Mouse (Mus musculus): Measurements from ENCODE around the gene Dnajc5.

Dnajc5 gene

DNA sequence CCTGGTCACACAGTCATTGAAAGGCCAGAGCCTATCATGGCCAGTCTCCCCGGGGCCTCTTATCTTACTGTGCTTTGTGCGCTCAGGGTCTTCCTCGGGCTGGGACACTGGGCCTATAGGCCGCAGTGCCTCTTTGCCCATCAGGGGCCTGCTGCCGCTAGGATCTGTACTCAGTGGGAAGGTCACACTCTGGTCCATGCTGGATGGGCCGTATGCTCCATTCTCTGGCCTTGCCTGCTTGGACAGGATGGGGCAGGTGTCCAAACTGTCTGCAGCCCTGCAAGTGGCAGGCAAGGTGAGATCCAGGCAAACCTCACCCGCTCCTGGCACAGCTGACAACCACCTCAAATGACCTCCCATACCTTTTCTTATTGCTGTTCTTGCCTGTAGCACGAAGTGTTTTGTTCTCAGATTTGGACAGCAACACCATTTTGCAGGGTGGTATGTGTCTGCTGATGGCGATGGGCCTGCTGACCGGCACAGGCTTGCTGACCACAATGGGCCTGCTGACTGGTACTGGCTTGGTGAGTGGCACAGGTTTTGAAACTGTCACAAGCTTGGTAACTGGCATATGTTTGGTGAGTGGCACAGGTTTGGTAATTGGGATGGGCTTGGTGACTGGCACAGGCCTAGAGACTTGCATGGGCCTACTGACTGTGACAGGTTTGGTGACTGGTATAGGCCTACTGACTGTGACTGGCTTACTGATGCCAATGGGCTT, 68.9 kb downstream of the Dnajc5 start:
- DNase-seq (ENCODE audit: low spot score in 2 of 2), result peak in 1 of 2 experiments; percentile 4

DNA sequence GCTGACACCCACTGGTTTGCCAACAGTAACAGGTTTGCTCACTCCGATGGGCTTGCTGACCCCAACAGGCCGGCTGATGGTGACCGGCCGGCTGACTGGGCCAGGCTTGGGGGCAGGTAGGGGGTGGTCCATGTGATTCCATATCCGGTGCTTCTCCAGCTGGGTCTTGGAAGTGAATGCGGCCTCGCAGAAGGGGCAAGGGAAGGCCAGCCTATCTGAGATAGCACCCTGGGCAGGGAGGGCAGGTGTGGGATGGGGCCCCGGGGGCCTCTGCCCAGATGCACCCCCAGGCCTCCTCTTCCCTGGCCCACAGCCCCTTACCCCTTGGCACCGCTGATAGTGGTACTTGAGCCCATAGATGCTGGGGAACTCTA, 69.4 kb downstream of the Dnajc5 start:
- peak in 1 of 2 experiments; percentile 10 for DNase-seq (ENCODE audit: low spot score in 2 of 2)

DNA sequence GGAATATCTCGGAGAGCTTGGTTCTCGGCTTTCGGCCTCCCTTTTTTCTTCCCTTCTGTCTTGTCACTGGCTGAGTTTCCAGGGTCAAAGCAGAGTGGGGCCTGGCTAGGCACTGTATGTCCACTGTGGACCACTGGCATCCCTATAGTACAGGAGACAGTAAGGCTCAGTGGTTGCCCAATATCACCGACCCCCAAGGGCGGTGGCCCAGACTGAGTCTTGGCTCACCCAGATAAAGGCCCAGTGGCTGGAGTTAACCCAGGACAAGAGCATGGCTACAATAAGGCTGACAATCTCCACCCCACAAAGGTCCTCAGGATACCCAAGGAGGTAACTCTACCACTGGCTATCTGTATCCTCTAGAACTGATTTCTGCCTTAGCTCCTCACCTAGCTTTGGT, 70.2 kb downstream of the Dnajc5 start:
- no peak for DNase-seq (ENCODE audit: low spot score in 2 of 2)

DNA sequence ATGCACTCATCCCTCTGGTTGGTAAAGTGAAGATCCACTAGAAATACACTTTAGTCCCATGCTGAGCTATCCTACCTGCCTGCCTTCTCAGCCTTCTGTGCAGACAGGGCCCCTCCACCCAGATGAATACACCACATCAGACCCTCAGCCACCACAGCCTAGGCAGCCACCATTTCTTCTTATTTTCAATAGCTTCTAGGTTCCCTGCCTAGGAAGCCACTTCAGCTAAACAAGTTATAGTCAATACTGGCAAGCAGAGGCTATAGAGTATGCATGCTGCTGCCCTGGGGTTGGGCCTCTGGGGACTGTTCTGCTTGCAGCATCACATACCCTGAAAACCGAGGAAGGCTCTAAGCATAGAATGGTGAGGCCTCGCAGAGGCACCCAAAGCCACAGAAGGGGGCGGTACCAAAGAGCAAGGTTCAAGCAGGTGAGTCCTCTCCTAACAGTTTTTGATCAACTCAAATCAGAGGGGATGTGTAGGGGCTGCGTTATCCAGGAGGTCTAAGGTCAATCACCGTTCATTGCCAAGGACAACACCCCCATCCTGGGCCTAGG, 71.3 kb downstream of the Dnajc5 start, which contains the start of gene Prpf6:
Prpf6 (plus strand) TSS at position 341 of the 558 bp plus-strand sequence.
- peak in 1 of 2 experiments; percentile 13 for DNase-seq (ENCODE audit: low spot score in 2 of 2)

DNA sequence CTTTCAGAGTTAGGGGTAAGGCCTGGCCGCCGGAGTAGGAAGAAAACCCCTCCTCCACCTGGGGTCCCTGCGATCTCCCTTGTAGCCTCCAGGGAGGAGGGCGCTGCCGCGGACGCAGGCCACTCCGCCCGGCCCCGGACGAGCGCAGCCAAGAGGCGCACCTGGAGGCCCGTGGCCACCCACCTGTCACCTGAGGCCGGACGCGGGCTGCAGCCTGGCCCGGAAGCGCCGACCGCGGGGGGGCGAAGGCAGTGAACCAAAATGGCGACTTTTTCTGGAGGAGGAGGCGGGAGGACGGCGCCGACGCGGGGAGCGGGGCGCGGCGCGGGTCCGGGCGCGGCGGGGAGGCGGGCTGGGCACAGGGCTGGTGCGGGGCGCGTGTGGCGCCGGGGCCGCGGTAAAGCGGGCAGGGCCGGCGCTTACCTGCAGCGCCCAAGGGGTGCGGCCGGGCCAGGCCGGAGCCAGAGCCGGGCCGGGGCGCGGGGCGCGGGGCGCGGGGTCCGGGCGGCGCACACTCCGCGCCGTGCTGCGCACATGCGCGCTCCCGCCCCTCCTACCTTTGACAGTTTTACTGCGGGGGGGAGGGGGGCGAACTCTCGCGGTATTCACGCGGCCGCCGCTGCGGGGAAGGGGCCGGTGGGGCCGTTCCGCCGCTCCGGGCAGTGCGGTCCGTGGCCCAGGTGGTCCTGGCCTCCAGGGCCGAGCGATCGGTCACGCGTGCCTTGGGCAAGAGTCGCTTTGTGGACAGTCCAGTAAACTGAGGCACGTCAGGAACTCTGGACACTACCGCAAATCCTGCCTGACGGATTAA, 72.2 kb downstream of the Dnajc5 start, which contains the start of gene Zfp512b:
Zfp512b (minus strand) TSS at position 573 of the 811 bp plus-strand sequence.
- peak; percentile 54 to 62 for DNase-seq (ENCODE audit: low spot score in 2 of 2)

DNA sequence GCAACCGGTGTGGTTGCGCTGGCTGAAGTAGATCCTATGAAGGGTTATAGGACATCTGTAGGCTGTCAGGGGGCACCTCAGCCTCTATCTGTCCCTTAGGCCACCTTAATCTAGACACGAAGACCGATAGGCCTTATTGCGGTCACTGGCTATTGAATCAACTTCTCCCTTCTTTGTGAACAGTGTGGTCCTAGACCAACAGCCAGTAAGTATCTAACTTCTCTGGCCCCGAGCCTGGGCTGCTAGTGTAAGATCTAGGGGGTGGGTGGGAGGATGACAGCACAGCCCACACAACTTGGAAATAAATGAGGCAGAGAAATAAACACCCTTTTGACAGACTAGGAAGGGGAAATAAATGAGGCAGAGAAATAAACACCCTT, 72.7 kb downstream of the Dnajc5 start:
- no peak for DNase-seq (ENCODE audit: low spot score in 2 of 2)

DNA sequence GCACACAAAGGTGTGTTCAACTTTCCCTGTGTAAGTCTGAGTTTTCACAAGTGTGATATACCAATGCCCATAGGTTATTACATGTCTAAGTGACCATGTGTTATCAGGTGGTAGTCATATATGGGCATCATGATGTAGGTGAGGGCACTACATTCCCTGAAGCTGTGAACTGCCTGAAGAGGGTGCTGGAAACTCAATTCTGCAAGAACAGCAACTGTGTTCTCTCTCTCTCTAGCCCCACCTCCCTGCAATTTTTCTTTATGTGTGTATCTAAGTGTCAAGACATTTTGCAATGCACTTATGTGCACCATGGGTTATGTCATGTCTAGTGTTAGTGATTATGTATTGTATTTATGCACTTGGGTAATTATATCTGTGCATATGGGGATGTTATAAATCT, 73.7 kb downstream of the Dnajc5 start:
- no peak for DNase-seq (ENCODE audit: low spot score in 2 of 2)

DNA sequence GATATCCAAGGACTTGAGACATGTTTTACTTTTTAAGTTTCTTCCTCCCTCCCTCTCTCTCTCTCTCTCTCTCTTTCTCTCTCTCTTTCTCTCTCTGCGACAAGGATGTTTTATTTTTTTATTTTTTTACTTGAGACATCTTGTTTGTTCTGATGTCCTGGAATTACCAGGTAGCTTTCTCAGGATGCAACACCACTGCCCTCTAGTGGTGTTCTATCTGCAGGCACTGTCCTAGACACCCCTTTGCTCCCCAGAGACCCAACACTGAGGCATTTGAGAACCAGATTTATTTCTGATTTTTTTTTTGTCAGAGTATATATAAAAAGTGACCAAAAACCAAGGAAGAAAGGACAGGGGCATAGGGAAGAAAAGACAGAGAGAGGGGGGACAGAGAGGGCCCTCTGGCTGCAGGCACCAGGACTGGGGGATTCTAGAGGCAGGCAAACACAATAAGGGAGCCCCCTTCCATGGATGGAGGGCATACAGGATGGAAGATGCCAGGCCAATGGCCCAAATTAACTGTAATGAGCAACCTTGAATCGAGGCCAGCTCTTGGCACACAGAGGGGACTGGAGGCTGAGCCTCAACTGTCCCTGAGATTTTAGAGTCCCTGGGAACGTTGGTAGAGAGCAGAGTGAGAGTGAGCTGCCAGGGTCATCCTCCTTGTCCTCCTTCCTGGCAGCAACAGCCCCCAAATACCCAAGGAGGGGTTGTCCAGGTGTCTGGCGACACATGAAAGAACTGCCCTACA, 74.8 kb downstream of the Dnajc5 start:
- DNase-seq (ENCODE audit: low spot score in 2 of 2), result peak; percentile 9 to 12

DNA sequence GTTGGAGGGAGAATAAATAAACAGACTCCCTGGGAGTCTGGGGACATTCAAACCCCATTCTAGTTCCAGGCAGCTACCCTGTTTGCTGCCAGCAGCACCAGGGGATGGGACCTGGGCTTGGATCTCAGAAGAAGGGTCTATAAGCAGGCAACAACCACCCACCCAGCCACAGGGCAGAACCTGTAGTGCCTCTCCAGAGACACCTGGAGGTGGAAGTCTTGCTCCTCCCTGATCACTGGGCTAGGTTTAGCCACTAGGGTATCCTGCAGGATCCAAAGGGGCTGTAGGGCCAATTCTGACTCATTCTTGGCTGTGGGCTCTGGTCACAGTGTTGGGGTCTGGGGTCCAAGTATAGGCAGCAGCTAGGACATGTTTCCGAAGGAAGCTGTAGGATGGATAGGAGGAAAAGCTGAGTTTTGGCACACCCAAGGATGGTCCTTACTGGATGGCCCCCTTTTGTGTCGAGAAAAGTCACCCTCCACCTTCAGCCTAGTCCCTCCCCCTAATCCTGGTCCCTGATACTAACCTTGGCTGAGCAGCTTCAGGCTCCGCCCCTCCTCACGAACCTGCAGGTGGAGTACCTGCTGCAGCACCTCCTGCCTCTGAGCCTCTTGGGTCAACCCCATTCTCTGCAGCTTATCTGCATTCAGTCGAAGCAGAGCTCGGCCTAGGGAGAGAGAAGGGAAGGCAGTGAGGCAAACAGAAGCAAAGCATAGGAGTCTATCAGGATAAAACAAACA, 76.1 kb downstream of the Dnajc5 start:
- DNase-seq (ENCODE audit: low spot score in 2 of 2), result peak in 1 of 2 experiments; percentile 6

DNA sequence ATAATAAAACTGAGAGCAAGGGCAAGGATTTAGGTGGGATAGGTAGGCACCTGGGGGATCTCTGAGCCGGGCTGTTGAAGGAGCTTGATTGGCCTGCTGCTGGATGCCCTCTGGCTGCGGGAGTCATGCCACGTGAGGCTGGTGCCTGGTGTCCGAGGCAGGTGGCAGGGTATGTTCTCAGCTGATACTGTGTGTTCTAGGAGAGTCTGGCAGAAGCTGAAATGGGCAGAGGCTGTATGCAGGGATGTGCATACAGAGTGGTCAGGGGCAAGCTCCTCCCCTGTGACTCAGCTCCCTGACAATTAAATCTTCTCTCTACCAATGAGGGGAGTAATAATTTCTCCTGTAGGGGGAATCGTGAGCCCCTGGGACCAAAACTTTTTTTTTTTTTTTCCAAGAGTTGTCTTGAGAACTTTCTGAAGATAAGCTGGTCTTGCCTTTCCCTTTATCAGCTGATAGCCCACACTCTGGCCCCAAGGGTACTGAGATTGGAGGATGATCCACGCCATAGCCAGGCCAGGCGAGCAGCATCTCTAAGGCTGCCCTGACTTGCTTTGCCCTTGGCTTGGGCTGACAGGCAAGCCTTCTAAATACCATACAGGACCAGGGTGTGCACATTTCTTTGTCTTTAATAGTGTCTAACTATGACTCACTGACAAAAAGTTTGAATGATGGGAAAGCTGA, 77.2 kb downstream of the Dnajc5 start:
- no peak for DNase-seq (ENCODE audit: low spot score in 2 of 2)

DNA sequence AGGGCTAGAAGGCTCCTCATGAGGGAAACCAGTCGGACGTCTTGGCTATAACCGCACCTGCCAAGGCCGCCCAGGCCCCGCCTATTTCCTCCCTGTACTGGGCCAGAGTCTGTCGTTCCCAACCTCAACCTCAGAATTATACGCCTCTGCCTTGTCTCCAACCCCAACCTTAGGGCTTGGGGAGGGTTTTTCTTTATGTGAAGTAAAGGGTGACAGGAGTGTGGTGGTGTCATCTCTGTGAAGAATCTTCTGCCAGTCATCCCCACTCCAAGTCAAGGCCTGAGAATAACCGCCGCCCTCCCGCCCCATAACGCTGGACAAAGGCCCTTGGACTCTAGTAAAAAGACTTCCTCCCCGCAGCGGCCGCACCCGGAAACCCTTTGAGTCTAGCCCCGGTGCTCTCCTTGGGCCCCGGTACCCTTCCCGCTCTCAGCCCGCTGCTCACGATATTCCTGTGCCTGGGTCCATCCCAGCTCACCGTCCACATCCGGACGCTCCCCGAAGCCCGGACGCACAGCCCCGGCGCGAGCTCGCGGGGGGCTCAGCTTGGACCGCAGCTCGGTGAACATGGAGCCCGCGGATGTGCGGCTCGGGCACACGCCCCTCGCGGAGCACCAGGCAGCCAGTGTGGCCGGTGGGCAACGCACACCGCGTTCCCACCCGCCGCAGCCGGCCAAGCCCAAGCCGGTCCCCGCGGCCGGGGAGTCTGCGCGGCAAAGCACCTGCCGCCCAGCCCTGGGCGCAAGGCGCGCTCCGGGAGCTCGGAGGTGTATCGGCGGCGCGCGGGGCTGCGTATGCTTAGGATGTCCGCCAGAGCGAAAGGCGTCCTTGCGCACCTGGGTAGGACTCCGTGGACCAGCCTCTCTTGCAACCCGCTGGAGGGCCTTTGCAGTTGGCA, 78.4 kb downstream of the Dnajc5 start, which contains the start of gene Samd10:
Samd10 (minus strand) TSS at position 759 of the 898 bp plus-strand sequence.
- peak in 1 of 2 experiments; percentile 51 for DNase-seq (ENCODE audit: low spot score in 2 of 2)

DNA sequence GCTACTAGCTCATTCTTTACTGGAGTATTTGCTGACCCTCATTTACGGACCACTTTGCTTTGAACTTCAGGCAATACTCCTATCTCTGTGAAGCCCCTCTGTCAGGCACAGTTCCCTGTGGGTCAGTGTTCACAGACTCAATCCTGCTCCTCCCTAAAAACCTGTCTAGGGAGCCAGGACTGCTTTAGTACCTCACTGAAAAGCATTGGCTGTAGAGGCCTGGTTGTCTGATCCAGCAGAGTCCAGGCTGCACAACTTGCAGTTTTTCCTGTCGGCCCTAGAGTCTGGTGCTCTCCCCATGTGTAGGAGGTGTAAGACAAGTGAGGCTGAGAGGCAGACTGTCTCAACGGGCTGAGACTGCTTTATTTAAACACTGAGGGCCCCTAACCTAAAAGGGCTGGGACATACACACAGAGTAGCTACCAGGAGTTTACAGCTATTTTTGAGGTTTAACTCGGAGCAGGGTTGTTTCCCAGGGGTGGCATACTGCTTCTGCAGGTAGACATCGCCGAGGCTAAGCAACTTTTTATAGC, 80.0 kb downstream of the Dnajc5 start:
- DNase-seq (ENCODE audit: low spot score in 2 of 2), result no peak

DNA sequence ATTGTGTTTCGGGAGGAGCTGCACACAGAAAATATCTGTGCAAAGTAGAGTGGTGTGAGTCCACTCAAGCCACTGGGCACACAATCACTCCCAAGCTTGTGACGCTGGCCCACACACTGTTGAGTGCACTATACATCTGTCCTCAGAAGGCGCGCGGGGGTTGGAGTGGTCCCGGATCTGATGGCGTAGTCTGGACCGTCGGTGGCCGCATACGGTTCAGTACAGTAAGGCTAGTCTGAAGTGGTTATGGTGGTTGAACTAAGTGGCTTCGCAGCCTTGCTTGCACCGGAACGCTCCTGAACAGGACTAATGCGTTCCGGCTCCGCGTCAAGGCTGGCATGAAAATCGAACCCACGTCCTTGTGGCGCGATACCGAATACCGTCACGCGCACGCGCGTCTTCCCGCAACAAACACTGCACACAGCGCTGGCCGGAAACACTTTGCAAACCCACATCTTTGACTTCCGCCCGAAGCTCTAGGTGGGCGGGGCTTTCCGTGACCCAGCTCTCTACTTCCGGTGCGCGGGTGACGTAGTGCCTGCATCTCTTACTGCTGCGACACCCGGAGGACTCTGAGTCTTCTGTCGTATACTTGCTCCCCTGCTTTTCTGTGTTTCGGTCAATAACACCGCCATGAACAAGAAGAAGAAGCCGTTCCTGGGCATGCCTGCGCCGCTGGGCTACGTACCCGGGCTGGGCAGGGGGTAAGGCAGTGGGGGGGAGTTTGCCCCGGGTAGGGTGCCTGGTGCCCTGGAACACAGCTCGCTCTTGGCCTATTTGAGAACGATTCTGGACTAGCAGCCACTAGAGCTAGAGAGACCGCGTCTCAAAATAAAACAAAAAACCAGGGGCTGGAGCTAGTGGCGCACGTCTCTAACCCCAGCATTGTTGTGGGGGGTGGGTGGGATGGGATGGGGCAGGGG, 80.8 kb downstream of the Dnajc5 start:
- DNase-seq (ENCODE audit: low spot score in 2 of 2), result peak; percentile 96 to 97

DNA sequence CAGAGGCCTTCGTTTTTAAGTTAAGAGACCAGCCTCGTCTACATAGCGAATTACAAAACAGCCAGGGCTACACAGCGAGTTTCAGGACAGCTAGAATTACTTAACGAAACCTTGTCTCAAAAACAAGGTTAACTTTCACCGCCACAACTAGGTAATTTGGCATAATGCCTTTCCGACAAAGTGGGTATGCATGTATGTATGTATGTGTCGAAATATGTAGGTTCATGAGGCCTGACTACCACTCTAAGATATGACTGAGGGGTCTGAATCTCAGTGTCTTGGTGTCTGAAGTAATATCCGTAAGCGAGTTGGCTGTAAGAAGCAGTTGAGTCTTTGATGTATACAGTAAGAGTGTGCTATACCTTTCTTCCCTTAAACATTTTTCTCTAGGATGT, 81.5 kb downstream of the Dnajc5 start:
- DNase-seq (ENCODE audit: low spot score in 2 of 2), result no peak

DNA sequence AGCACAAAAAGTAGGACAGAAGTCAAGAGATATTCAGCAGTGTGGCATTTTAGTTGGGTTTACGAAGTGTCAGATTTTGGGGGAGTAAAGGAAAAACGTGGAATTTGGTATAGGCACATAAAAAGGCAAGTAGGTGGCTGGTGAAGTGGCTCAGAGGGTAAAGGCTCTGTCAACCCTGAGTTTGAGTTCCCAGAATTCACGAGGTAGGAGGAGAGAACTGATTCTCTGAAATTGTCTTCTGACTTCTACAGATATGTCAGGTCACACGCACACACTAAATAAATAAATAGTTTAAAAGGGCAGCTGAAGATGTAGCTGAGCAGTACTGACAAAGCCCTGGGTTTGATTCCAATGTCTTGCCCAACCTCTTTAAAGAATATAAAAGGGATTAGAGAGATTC, 82.1 kb downstream of the Dnajc5 start:
- DNase-seq (ENCODE audit: low spot score in 2 of 2), result no peak
